Mouse (Mus musculus) neural tube, embryonic 14.5 days (tissue): ENCODE measurements around the gene Trp53rkb. TPM values are rescaled to one million over a fixed set of nuclear protein-coding genes. Genes with fewer than 3 reads are reported as not detected.

ENCODE experiments used
- ATAC-seq: fragments of 200-750 bp; cut with Nextera tagmentation; 2 replicates; pipeline ENCODE4 v1.8.0; 2017; ENCODE audit warnings: low read depth, mild to moderate bottlenecking, moderate TSS enrichment, moderate library complexity
- H3K27ac ChIP-seq: fragments of 300-500 bp; sonication (generic); 2 replicates; pipeline ENCODE4 v1.5.1; 2014; ENCODE audit warnings: low read depth, mild to moderate bottlenecking, control low read depth, low read length, moderate library complexity, mixed read lengths
- H3K27me3 ChIP-seq: fragments of 300-500 bp; sonication (generic); 2 replicates; pipeline ENCODE4 v1.6.1; 2014; ENCODE audit warnings: low read length; ENCODE audit not compliant: control insufficient read depth, insufficient read depth
- H3K36me3 ChIP-seq: fragments of 300-500 bp; sonication (generic); 2 replicates; pipeline ENCODE4 v1.6.1; 2014; ENCODE audit warnings: low read length, mixed read lengths; ENCODE audit not compliant: control insufficient read depth, insufficient read depth
- H3K4me1 ChIP-seq: fragments of 300-500 bp; sonication (generic); 2 replicates; pipeline ENCODE4 v1.6.1; 2014; ENCODE audit warnings: low read length; ENCODE audit not compliant: control insufficient read depth, insufficient read depth
- H3K4me2 ChIP-seq: fragments of 300-500 bp; sonication (generic); 2 replicates; pipeline ENCODE4 v1.6.1; 2014; ENCODE audit warnings: mild to moderate bottlenecking, low read depth, low read length, control low read depth
- H3K4me3 ChIP-seq: fragments of 300-500 bp; sonication (generic); 2 replicates; pipeline ENCODE4 v1.5.1; 2014; ENCODE audit warnings: low read depth, low read length, control low read depth, mixed read lengths
- H3K9ac ChIP-seq: fragments of 300-500 bp; sonication (generic); replicated peaks from 2 replicates; pipeline ENCODE4 v1.6.1; 2014; ENCODE audit warnings: low read depth, mild to moderate bottlenecking, control low read depth, low read length, mixed read lengths
- H3K9me3 ChIP-seq: fragments of 300-500 bp; sonication (generic); 2 replicates; pipeline ENCODE4 v1.6.1; 2016; ENCODE audit warnings: low read length; ENCODE audit not compliant: control insufficient read depth
- WGBS: fragments of 180-500 bp; shearing (Covaris S2); extraction: QIAGEN DNeasy Blood & Tissue Kit; methylation state at CpG from one replicate; pipeline ENCODE4 v1.1.7; 2014; 5-methylcytosine and 5-hydroxymethylcytosine counted together
- polyA plus RNA-seq: library from polyadenylated mRNA; unstranded; fragments of >200 nt; fragmentation: Nextera tagmentation; extraction: Ambion mirVana; gene quantifications from 2 replicates; pipeline ENCODE4 v1.2.1, GENCODE M21; 2014

Trp53rkb gene
- polyA plus RNA-seq, 1 experiment from 2014 or later: 9.8 TPM

DNA sequence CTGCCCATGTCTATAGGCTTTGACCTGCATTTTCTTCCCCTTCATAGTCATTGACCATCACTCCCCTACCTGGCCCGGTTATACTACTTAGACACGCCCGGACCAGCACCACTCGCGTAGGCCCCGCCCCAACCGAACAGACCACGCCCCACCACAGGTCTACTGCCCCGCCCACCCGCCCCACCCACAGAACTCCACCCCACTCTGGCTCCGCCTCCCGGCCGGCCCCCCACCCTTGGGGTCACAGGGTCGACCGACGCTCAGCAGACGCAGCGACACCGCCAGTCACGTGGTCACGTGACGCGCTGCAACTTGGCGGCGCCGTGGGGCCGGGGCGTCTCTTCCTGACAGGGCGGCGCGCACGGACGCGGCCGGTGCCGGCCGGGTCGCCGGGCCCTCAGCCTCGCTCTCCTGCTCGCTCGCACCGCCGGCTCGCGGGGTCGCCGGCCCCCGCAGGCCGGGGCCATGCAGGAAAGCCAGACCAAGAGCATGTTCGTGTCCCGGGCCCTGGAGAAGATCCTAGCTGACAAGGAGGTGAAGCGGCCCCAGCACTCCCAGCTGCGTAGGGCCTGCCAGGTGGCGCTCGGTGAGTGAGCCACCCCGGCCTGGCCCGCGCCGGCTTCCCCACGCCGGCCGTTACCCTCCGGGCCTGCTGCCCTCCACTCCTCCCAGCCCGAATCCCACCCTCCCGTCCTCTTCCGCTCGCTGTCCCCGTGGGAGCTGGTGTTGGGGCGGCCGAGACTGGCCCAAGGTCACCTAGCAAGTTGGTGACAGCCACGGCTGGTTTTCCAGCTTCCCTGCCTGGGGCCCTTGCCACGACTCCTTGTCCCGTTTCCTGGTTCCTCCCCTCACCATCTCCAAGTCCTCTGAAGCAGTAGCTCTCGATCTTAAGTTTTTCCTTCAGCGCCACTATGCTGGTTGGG is 13.2 kb downstream of the Trp53rkb start, which contains the start of gene Arfgef2:
TSS of gene Arfgef2 (plus strand) at position 339 of the 923 bp plus-strand sequence.
- Histone ChIP-seq H3K27ac (peak within 1 kb of the TSS; percentile 62), H3K4me3 (peak within 1 kb of the TSS; percentile 73), H3K9me3 (no peaks in the 10 kb centered on the region), H3K27me3 (no peaks in the 10 kb centered on the region), H3K9ac (peak within 1 kb of the TSS; percentile 77), H3K4me1 (peaks cover 5% of the 10 kb centered on the region; the same call in 1 of the 2 replicates), H3K4me2 (peak within 1 kb of the TSS; percentile 92), H3K36me3 (no peaks in the 10 kb centered on the region)
- peak; percentile 88 for ATAC-seq
- WGBS: under 1% methylated on average over 75 of the region's 76 CpGs

DNA sequence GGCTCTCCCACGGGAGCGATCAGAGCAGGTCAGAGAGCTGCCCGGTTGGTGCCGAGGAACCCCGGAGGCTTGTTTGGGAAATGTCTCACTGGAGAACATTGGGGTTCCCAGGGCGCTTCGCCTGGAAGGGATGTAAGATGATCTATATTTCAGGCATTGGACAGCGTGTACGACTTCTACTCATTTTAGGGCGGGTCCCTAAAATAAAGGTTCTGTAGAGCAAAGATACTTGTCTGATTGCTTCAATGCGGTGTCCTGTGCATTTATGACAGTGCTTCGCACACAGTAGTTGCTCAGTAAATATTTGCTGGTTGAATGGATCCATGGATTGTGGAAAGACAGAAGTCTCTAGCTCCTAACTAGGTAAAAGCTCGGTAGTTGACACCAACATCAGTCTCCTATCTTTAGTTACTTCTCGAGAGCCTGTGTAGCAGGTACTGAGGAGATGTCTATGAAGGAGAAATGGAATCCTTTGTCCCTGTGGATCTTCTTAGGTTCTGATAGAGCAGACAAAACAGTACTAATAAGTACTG is 13.9 kb downstream of the Trp53rkb start:
- Histone ChIP-seq H3K27ac (no peak overlapping the region), H3K9ac (peak overlapping the region; percentile 77), H3K4me3 (peak overlapping the region; percentile 73), H3K9me3 (no peaks in the 10 kb centered on the region), H3K4me1 (peaks cover 5% of the 10 kb centered on the region; the same call in 1 of the 2 replicates), H3K27me3 (no peaks in the 10 kb centered on the region), H3K4me2 (peak overlapping the region; percentile 92), H3K36me3 (no peaks in the 10 kb centered on the region)
- ATAC-seq: no peak
- WGBS: 25% methylated on average over 14 of the region's 14 CpGs

DNA sequence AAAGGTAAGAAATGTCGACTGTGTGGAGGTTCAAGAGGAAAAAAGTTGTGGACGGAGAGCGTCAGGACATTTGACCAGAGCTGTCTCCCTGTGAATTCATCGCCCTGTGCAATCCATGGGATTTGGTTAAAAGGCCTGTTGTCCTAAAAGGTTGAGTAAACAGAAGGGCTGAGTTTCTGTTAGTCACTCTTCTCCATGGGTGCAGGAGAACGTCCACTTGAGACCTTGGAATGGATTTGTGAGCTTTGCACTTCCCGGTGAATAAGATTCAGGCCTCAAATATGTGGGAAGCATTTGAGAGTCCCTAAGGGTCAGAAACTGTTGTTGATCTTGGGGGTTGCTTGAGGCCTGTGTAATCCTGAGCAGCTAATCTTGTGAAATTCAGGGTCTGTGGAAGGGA is 14.5 kb downstream of the Trp53rkb start:
- no peak for ATAC-seq
- Histone ChIP-seq H3K36me3 (no peaks in the 10 kb centered on the region), H3K4me1 (peaks cover 5% of the 10 kb centered on the region; the same call in 1 of the 2 replicates), H3K4me3 (no peak overlapping the region), H3K9me3 (no peaks in the 10 kb centered on the region), H3K4me2 (peak overlapping the region; percentile 92), H3K27me3 (no peaks in the 10 kb centered on the region), H3K27ac (no peak overlapping the region), H3K9ac (0 out of 2 replicates have a peak overlapping the region, but pooled peaks have one; percentile 3)
- WGBS: 85% methylated on average over 6 of the region's 6 CpGs

DNA sequence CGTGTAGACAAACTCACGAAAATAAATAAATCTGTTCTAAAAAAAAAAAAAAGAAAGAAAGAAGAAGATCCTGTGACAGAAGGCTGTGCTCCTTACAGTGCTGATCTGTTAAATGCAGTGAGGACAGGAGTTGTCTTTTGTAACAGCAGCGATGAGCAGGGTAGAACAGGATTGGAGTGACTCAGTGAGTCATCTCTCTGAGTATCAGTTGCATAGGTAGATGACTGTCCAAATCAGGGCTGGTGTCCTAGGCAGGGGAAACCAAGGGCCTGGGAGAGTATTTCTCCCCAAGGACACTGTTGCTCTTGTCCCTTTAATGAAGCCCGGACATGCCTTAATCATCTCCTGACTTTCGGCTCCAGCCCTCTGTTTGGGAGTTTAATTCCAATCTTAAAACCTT is 17.2 kb downstream of the Trp53rkb start:
- H3K9me3 ChIP-seq: no peaks in the 10 kb centered on the region
- H3K4me1 ChIP-seq: peaks cover 5% of the 10 kb centered on the region; the same call in 1 of the 2 replicates
- no peaks in the 10 kb centered on the region for H3K36me3 ChIP-seq
- H3K27me3 ChIP-seq: no peaks in the 10 kb centered on the region
- H3K4me2 ChIP-seq: no peak overlapping the region
- no peak overlapping the region for H3K27ac ChIP-seq
- H3K9ac ChIP-seq: no peak overlapping the region
- 90% methylated on average over 5 of the region's 5 CpGs for WGBS
- ATAC-seq: no peak
- no peak overlapping the region for H3K4me3 ChIP-seq

DNA sequence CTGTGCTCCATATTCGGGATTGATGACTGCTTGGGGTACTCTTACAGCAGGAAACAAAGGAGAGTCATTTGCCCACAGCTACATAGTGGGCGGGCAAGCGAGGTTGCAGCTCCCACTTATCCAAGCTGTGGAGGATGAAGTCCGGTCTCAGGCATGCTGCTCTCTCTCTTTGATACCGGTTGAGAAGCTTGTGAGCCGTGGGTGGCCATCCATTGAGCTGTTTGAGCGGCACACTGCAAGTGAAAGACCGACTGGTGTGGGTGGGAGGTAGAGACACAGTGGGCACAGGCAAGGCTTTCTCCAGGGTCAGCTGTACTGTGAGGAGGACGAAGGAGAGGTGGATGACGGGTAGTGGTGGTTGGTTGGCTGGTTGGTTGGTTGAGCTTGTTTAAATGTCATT is 18.5 kb downstream of the Trp53rkb start:
- no peak overlapping the region for H3K27ac ChIP-seq
- 84% methylated on average over 10 of the region's 10 CpGs for WGBS
- H3K27me3 ChIP-seq: no peaks in the 10 kb centered on the region
- H3K36me3 ChIP-seq: no peaks in the 10 kb centered on the region
- no peak for ATAC-seq
- H3K9me3 ChIP-seq: no peaks in the 10 kb centered on the region
- no peak overlapping the region for H3K4me2 ChIP-seq
- H3K9ac ChIP-seq: no peak overlapping the region
- no peak overlapping the region for H3K4me3 ChIP-seq
- peaks cover 5% of the 10 kb centered on the region; the same call in 1 of the 2 replicates for H3K4me1 ChIP-seq

DNA sequence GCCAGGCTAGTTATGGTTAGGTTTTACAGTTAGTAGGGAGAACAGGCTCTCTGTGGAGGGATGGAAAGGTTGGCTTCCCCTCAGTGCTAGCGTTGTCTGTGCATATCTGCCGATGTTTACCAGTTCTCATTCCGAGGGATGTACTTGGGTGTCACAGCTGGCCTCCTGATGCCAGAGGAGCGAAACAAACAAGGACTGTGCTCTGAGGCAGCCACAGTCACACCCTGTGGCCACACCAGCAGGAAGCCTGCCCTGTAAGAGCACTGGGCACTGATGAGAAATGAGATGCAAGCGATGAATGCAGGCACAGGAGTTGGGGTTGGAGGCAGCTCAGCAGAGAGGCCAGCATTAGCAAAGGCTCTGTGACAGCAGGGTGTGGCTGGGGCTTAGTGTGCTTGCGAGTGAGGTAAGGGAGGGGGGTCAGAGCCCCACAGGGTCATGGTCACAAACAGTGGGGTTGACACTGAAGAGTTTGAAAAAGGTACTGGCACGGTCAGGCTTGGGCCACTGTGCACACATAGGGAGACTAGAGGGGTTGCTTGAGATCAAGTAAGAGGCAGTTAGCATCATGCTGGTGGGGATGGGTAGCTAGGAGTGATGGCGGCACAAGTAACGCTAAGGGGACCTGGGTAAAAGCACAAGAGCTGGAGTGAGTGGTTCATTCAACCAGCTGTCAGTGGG is 26.3 kb downstream of the Trp53rkb start:
- no peaks in the 10 kb centered on the region for H3K9me3 ChIP-seq
- no peak overlapping the region for H3K4me2 ChIP-seq
- no peak overlapping the region for H3K27ac ChIP-seq
- no peaks in the 10 kb centered on the region for H3K36me3 ChIP-seq
- WGBS: 82% methylated on average over 9 of the region's 9 CpGs
- H3K4me3 ChIP-seq: no peak overlapping the region
- H3K27me3 ChIP-seq: no peaks in the 10 kb centered on the region
- H3K4me1 ChIP-seq: no peaks in the 10 kb centered on the region
- H3K9ac ChIP-seq: no peak overlapping the region
- ATAC-seq: no peak

DNA sequence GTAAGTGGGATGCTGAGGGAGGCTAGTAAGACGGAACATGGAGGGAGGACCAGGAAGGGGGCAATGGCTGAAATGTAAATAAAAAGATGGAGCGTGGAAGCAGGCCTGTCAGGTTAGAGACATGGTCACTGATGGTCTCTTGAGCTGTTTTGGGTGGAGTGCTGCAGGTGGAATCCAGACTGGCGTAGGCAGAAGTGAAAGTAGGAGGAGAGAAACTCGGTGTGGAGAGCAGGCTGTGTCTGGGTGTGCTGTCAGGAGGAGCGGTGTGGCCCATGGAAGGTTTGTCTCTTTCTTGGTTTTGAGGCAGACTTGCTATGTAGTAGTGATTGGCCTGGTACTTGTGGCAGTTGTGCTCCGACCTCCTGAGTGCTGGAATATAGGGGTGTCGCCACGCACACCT is 27.5 kb downstream of the Trp53rkb start:
- H3K27me3 ChIP-seq: no peaks in the 10 kb centered on the region
- no peak overlapping the region for H3K27ac ChIP-seq
- H3K4me1 ChIP-seq: no peaks in the 10 kb centered on the region
- no peaks in the 10 kb centered on the region for H3K36me3 ChIP-seq
- ATAC-seq: no peak
- H3K4me3 ChIP-seq: no peak overlapping the region
- no peak overlapping the region for H3K9ac ChIP-seq
- 91% methylated on average over 8 of the region's 8 CpGs for WGBS
- no peak overlapping the region for H3K4me2 ChIP-seq
- H3K9me3 ChIP-seq: no peaks in the 10 kb centered on the region

DNA sequence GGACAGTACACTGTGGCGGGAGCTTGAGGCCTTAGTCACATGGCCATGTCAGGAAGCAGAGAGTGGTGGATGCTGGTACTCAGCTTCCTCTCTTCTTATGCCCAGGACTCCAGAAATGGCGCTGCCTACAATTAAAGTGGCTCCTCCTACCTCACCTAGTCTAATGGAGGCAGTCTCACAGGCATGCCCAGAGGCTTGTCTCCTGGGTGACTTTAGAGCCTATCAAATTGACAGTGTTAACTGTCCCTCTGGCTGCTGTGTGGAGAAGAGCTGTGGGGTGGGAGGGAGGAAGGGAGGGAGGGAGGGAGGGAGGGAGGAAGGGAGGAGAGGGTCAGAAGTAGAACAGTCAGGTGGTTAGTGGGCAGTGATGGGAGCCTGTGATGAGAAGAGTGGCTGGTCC is 28.5 kb downstream of the Trp53rkb start:
- ATAC-seq: 0 out of 2 replicates have a peak, but pooled peaks have one; percentile 51
- WGBS: 52% methylated on average over 2 of the region's 2 CpGs

More for the DNA sequence above, 28.5 kb downstream of the Trp53rkb start:
- no peaks in the 10 kb centered on the region for H3K27me3 ChIP-seq
- no peak overlapping the region for H3K9ac ChIP-seq
- no peaks in the 10 kb centered on the region for H3K4me1 ChIP-seq
- no peak overlapping the region for H3K27ac ChIP-seq
- H3K4me2 ChIP-seq: no peak overlapping the region
- no peaks in the 10 kb centered on the region for H3K9me3 ChIP-seq
- no peaks in the 10 kb centered on the region for H3K36me3 ChIP-seq
- H3K4me3 ChIP-seq: no peak overlapping the region
